Mouse (Mus musculus) cortical plate, adult 2 months (tissue): ENCODE measurements around the gene Tmem37. TPM values are rescaled to one million over a fixed set of nuclear protein-coding genes. Genes with fewer than 3 reads are reported as not detected.

ENCODE experiments used
- H3K27ac ChIP-seq: fragments of 200-500 bp; 2 replicates; pipeline ENCODE4 v1.5.1; 2012; ENCODE audit warnings: low read length, control low read depth, inconsistent platforms; ENCODE audit not compliant: insufficient read depth
- H3K4me1 ChIP-seq: fragments of 200-500 bp; 2 replicates; pipeline ENCODE4 v1.6.1; 2011; ENCODE audit warnings: low read length; ENCODE audit not compliant: control insufficient read depth, insufficient read depth
- H3K4me3 ChIP-seq: fragments of 200-500 bp; 2 replicates; pipeline ENCODE4 v1.5.1; 2011; ENCODE audit warnings: mild to moderate bottlenecking, low read length, control low read depth; ENCODE audit not compliant: insufficient read depth
- CTCF ChIP-seq: fragments of 200-500 bp; IDR thresholded peaks from 2 replicates; pipeline ENCODE4 v1.5.1; 2011; ENCODE audit warnings: mild to moderate bottlenecking, control low read depth, low read length; ENCODE audit not compliant: insufficient read depth; ENCODE audit errors: extremely low read depth
- POLR2A ChIP-seq: fragments of 200-500 bp; IDR thresholded peaks from 2 replicates; pipeline ENCODE4 v1.6.1; 2011; ENCODE audit warnings: mild to moderate bottlenecking, low read length, control low read depth; ENCODE audit not compliant: insufficient read depth; ENCODE audit errors: extremely low read depth
- polyA plus RNA-seq: library from polyadenylated mRNA; depleted of rRNA; stranded (reverse); fragments of >200 nt; gene quantifications from 2 replicates; pipeline ENCODE4 v1.2.3, GENCODE M21; 2012; rRNA removed

Tmem37 gene
- polyA plus RNA-seq, 1 experiment: 3.0 TPM

- Histone ChIP-seq H3K4me1 (no peaks in the 10 kb centered on the region), H3K4me3 (no peak overlapping the region), H3K27ac (no peak overlapping the region)
- TF ChIP-seq CTCF (no peak), POLR2A (no peak)
Observed at GRCm38 (mm10) chr1:120024331-120025049, 49.4 kb downstream of the Tmem37 start.

GRCm38 (mm10) chr1:120021951-120022350 lies 51.9 kb downstream of the Tmem37 start:
- H3K4me1 ChIP-seq: no peaks in the 10 kb centered on the region
- no peak overlapping the region for H3K4me3 ChIP-seq
- TF ChIP-seq POLR2A: no peak
- TF ChIP-seq CTCF: no peak
- no peak overlapping the region for H3K27ac ChIP-seq

- Histone ChIP-seq H3K27ac (no peak overlapping the region), H3K4me1 (no peaks in the 10 kb centered on the region), H3K4me3 (no peak overlapping the region)
- TF ChIP-seq CTCF: no peak
- no peak for TF ChIP-seq POLR2A
Observed at GRCm38 (mm10) chr1:120020322-120020897, 53.5 kb downstream of the Tmem37 start.

GRCm38 (mm10) chr1:120019428-120019827 lies 54.4 kb downstream of the Tmem37 start:
- Histone ChIP-seq H3K27ac (no peak overlapping the region), H3K4me3 (no peak overlapping the region), H3K4me1 (no peaks in the 10 kb centered on the region)
- no peak for TF ChIP-seq CTCF
- no peak for TF ChIP-seq POLR2A

- no peaks in the 10 kb centered on the region for H3K4me1 ChIP-seq
- H3K4me3 ChIP-seq: no peak overlapping the region
- no peak overlapping the region for H3K27ac ChIP-seq
- TF ChIP-seq POLR2A: no peak
Observed at GRCm38 (mm10) chr1:120018900-120019299, 55.0 kb downstream of the Tmem37 start.

Other genes starting within 250 kb of the Tmem37 start
- 20.1 and 20.4 TPM in 2 replicates for gene Ptpn4, start 236.5 kb downstream of the Tmem37 start, polyA plus RNA-seq
- gene Tmem177, start 160.9 kb downstream of the Tmem37 start, polyA plus RNA-seq: 6.2 and 6.8 TPM in 2 replicates
- gene Cfap221, start 76.8 kb downstream of the Tmem37 start, polyA plus RNA-seq: 0.13 and 0.40 TPM in 2 replicates
- 0.73 and 0.76 TPM in 2 replicates for gene Sctr, start 67.2 kb downstream of the Tmem37 start, polyA plus RNA-seq
- 512 and 579 TPM in 2 replicates for gene Dbi, start 47.0 kb upstream of the Tmem37 start, polyA plus RNA-seq
- gene 3110009E18Rik, start 47.1 kb upstream of the Tmem37 start, polyA plus RNA-seq: 5.2 TPM in 2 replicates
- 10.1 and 11.5 TPM in 2 replicates for gene Steap3, start 198.6 kb upstream of the Tmem37 start, polyA plus RNA-seq